Mouse (Mus musculus): ENCODE results near the gene Iqgap3.

Iqgap3 gene

GRCm38 (mm10) chr3:88081345-88082223, at the start of gene Iqgap3:
Gene Iqgap3, plus strand, starts transcription at chr3:88081971.
- DNase-seq (ENCODE audit: inconsistent age in 2 of 2, low spot score in 1 of 2), result peak; percentile 89 to 94

GRCm38 (mm10) chr3:88033506-88033905, 48.3 kb upstream of the Iqgap3 start:
- no peak for DNase-seq (ENCODE audit: inconsistent age in 2 of 2, low spot score in 1 of 2)

GRCm38 (mm10) chr3:88035561-88036293, 46.0 kb upstream of the Iqgap3 start:
- DNase-seq (ENCODE audit: inconsistent age in 2 of 2, low spot score in 1 of 2), result no peak

- peak; percentile 87 to 97 for DNase-seq (ENCODE audit: inconsistent age in 2 of 2, low spot score in 1 of 2)
Observed at GRCm38 (mm10) chr3:88042661-88043421, 38.9 kb upstream of the Iqgap3 start, which contains the start of gene Gpatch4. Gene Gpatch4, plus strand, starts transcription at chr3:88043108.

GRCm38 (mm10) chr3:88049532-88049931, 32.2 kb upstream of the Iqgap3 start:
- no peak for DNase-seq (ENCODE audit: inconsistent age in 2 of 2, low spot score in 1 of 2)

GRCm38 (mm10) chr3:88057030-88057429, 24.7 kb upstream of the Iqgap3 start:
- DNase-seq (ENCODE audit: inconsistent age in 2 of 2, low spot score in 1 of 2), result no peak

GRCm38 (mm10) chr3:88057902-88058696, 23.7 kb upstream of the Iqgap3 start, which contains the start of gene Naxe:
Gene Naxe, minus strand, starts transcription at chr3:88058495.
- peak; percentile 91 to 96 for DNase-seq (ENCODE audit: inconsistent age in 2 of 2, low spot score in 1 of 2)

GRCm38 (mm10) chr3:88068386-88068785, 13.4 kb upstream of the Iqgap3 start:
- DNase-seq (ENCODE audit: inconsistent age in 2 of 2, low spot score in 1 of 2), result no peak

GRCm38 (mm10) chr3:88071783-88072182, 10.0 kb upstream of the Iqgap3 start:
- peak; percentile 83 to 96 for DNase-seq (ENCODE audit: inconsistent age in 2 of 2, low spot score in 1 of 2)

- DNase-seq (ENCODE audit: inconsistent age in 2 of 2, low spot score in 1 of 2), result no peak
Observed at GRCm38 (mm10) chr3:88073631-88074030, 8.1 kb upstream of the Iqgap3 start.

- DNase-seq (ENCODE audit: inconsistent age in 2 of 2, low spot score in 1 of 2), result no peak
Observed at GRCm38 (mm10) chr3:88074351-88074750, 7.4 kb upstream of the Iqgap3 start.

GRCm38 (mm10) chr3:88074766-88075165, 7.0 kb upstream of the Iqgap3 start:
- no peak for DNase-seq (ENCODE audit: inconsistent age in 2 of 2, low spot score in 1 of 2)

- DNase-seq (ENCODE audit: inconsistent age in 2 of 2, low spot score in 1 of 2), result no peak
Observed at GRCm38 (mm10) chr3:88077441-88077840, 4.3 kb upstream of the Iqgap3 start.

GRCm38 (mm10) chr3:88078204-88078603, 3.6 kb upstream of the Iqgap3 start, which contains the start of gene Ttc24:
Gene Ttc24, minus strand, starts transcription at chr3:88078304.
- no peak for DNase-seq (ENCODE audit: inconsistent age in 2 of 2, low spot score in 1 of 2)

- DNase-seq (ENCODE audit: inconsistent age in 2 of 2, low spot score in 1 of 2), result no peak
Observed at GRCm38 (mm10) chr3:88082224-88082618, 450 bp downstream of the Iqgap3 start.

GRCm38 (mm10) chr3:88082663-88083062, 892 bp downstream of the Iqgap3 start:
- DNase-seq (ENCODE audit: inconsistent age in 2 of 2, low spot score in 1 of 2), result peak in 1 of 2 experiments; percentile 35

GRCm38 (mm10) chr3:88084001-88084400, 2.2 kb downstream of the Iqgap3 start:
- no peak for DNase-seq (ENCODE audit: inconsistent age in 2 of 2, low spot score in 1 of 2)

- no peak for DNase-seq (ENCODE audit: inconsistent age in 2 of 2, low spot score in 1 of 2)
Observed at GRCm38 (mm10) chr3:88085459-88085858, 3.7 kb downstream of the Iqgap3 start.

GRCm38 (mm10) chr3:88087688-88088087, 5.9 kb downstream of the Iqgap3 start:
- DNase-seq (ENCODE audit: inconsistent age in 2 of 2, low spot score in 1 of 2), result peak in 1 of 2 experiments; percentile 76

- DNase-seq (ENCODE audit: inconsistent age in 2 of 2, low spot score in 1 of 2), result no peak
Observed at GRCm38 (mm10) chr3:88090106-88090505, 8.3 kb downstream of the Iqgap3 start.

Data from adrenal gland, adult (tissue).